Mouse (Mus musculus): Measurements from ENCODE around the gene Selenop. TPM values are rescaled to one million over a fixed set of nuclear protein-coding genes. Genes with fewer than 3 reads are reported as not detected.
"Not testable (repeated sequence)": the region's sequence is repeated elsewhere in the genome, so short reads cannot be mapped to it uniquely, and the experiment has no call there.

Selenop gene
- 37.3 TPM for polyA plus RNA-seq (2021)

GRCm38 (mm10) chr15:3268247-3268646 is at the start of gene Selenop:
Gene Selenop (plus strand): TSS chr15:3268547.
- TF ChIP-seq CTCF (IDR thresholded peaks at IDR 0.05), result no peak
- in situ Hi-C loops (cut with MboI; ENCODE audit: low pct_unique_long_range_greater_than_20kb), result no loop called here
- ChIA-PET CTCF (no interaction called here), POLR2A (no interaction called here)
- ATAC-seq (no peak), DNase-seq (ENCODE audit: low read depth, low spot score) (no peak)
- no peaks in the 10 kb centered on the region for H3K27me3 ChIP-seq

DNA sequence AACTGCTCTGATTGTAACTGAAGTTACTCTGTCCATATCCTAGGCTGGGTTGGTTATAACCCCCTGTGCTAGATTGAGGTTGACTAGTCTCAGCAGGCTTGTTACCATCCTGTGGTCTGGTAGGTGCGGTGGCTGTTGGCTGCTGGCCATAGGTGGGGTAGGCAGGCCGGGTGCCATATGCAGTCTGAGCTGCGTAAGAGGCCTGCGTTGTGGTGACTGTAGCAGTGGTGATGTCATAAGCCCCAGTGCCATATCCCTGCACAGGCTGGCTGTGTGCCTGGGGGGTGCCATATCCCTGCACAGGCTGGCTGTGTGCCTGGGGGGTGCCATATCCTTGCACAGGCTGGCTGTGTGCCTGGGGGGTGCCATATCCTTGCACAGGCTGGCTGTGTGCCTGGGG is 49.7 kb upstream of the Selenop start:
- in situ Hi-C loops (cut with MboI; ENCODE audit: low pct_unique_long_range_greater_than_20kb), result loop anchor here (25.0 kb wide), 1 partner anchor 694 kb away; no protein-coding TSS in a partner anchor
- DNase-seq (ENCODE audit: low read depth, low spot score); POLR2A ChIA-PET; CTCF ChIA-PET; ATAC-seq; H3K27me3 ChIP-seq: not testable (repeated sequence)

GRCm38 (mm10) chr15:3222803-3223437 is 45.4 kb upstream of the Selenop start:
- in situ Hi-C loops (cut with MboI; ENCODE audit: low pct_unique_long_range_greater_than_20kb), result loop anchor here (25.0 kb wide), 1 partner anchor 689 kb away; no protein-coding TSS in a partner anchor
- ATAC-seq, result no peak
- ChIA-PET CTCF (no interaction called here), POLR2A (no interaction called here)
- no peak for DNase-seq (ENCODE audit: low read depth, low spot score)
- no peak for TF ChIP-seq CTCF (IDR thresholded peaks at IDR 0.05)
- no peaks in the 10 kb centered on the region for H3K27me3 ChIP-seq

- in situ Hi-C loops (cut with MboI; ENCODE audit: low pct_unique_long_range_greater_than_20kb), result no loop called here
- ChIA-PET POLR2A (no interaction called here), CTCF (interaction anchor here (1.1 to 2.7 kb wide), 4 partner anchors 10 to 49 kb away, joined by 4 to 12 read pairs (median 6); no protein-coding TSS in a partner anchor)
- DNase-seq (ENCODE audit: low read depth, low spot score) (no peak), ATAC-seq (no peak)
- TF ChIP-seq CTCF (IDR thresholded peaks at IDR 0.05), result no peak
- no peaks in the 10 kb centered on the region for H3K27me3 ChIP-seq
These were observed 41.8 kb upstream of the Selenop start for GRCm38 (mm10) chr15:3226573-3226972.

DNA sequence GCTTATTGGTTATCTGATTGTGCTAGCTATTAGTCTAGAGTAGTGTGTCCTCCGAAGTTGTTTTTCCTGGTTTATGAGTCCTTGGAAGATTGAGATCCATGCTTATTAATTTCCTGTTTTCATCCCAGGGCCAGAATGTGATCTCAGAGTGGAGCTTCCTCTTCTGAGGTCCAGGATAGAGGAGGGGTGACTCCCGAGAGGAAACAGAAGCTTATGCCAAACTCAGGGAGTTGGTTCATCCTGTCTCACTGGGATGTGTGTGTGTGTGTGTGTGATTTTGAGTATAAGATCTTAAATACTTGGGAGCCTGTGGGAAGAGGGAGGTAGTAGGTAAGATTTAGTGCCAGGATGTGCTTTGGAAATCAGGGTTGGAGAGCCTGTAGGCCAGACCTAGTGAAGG is 40.2 kb upstream of the Selenop start:
- no peak for TF ChIP-seq CTCF (IDR thresholded peaks at IDR 0.05)
- DNase-seq (ENCODE audit: low read depth, low spot score) (no peak), ATAC-seq (no peak)
- ChIA-PET CTCF (interaction anchor here (1.0 to 2.7 kb wide), 8 partner anchors 8 to 53 kb away, joined by 3 to 12 read pairs (median 4); no protein-coding TSS in a partner anchor), POLR2A (no interaction called here)
- in situ Hi-C loops (cut with MboI; ENCODE audit: low pct_unique_long_range_greater_than_20kb), result no loop called here
- H3K27me3 ChIP-seq, result no peaks in the 10 kb centered on the region

GRCm38 (mm10) chr15:3228990-3229389 is 39.4 kb upstream of the Selenop start:
- no peak for ATAC-seq
- ChIA-PET CTCF (interaction anchor here (1.2 to 2.2 kb wide), 5 partner anchors 8 to 53 kb away, joined by 3 to 7 read pairs (median 4); no protein-coding TSS in a partner anchor), POLR2A (no interaction called here)
- no peaks in the 10 kb centered on the region for H3K27me3 ChIP-seq
- no peak for TF ChIP-seq CTCF (IDR thresholded peaks at IDR 0.05)
- in situ Hi-C loops (cut with MboI; ENCODE audit: low pct_unique_long_range_greater_than_20kb), result no loop called here
- no peak for DNase-seq (ENCODE audit: low read depth, low spot score)

DNA sequence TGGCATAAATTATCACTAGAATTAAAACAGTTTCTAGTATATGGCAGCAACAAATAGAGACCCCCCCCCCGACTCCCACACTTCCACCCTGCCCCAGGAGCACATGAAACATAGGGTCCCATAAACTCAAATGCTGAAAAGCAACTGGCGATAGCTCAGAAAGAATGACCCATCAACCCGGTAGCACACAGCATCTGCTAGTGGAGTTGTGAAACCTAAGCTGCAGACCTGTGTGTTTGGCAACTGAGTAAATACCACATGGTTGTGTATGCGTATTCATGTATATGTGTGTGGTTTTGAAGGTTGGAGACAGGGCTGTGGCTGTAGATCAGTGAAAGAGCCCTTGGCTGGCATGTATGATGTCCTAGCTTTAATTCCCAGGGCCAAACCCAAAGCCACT is 37.3 kb upstream of the Selenop start:
- no peak for ATAC-seq
- DNase-seq (ENCODE audit: low read depth, low spot score), result no peak
- POLR2A ChIA-PET, result no interaction called here
- in situ Hi-C loops (cut with MboI; ENCODE audit: low pct_unique_long_range_greater_than_20kb), result no loop called here
- CTCF ChIA-PET, result interaction anchor here (1.3 to 1.6 kb wide), 2 partner anchors 10 to 20 kb away, joined by 3 to 4 read pairs; no protein-coding TSS in a partner anchor
- H3K27me3 ChIP-seq, result no peaks in the 10 kb centered on the region
- TF ChIP-seq CTCF (IDR thresholded peaks at IDR 0.05), result no peak

DNA sequence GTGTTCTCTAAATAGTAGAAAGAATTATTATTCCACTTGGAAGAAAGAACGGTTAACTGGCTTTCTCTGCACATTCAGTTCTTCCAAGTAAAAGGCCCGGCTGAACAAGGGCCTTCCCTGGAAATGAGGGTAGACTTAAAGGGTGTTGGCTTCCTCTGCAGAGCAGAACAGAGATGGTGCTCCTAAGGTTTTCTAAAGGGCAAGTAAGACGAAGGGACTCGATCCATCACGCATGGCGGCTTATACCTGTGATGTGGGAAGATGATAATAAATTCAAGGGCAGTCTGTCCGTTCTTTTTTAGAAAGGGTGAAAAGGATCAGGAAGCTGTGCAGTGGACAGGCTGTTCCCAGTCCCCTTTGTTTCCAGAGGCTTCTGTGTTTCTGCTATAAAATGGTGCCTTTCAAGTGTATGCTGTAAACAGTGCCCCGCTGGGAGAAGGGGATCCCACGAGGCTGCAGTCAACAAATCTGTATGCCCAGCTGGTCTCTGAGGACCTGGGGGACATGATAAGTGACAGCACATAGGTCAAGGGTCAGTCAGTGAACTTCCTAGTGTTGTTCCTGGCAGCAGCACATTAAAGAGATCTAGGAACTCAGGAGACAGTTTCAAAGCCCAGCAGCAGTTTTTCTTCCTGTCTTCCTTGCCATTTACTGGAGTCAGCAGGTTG is 36.0 kb upstream of the Selenop start:
- H3K27me3 ChIP-seq, result no peaks in the 10 kb centered on the region
- ATAC-seq (no peak), DNase-seq (ENCODE audit: low read depth, low spot score) (no peak)
- in situ Hi-C loops (cut with MboI; ENCODE audit: low pct_unique_long_range_greater_than_20kb), result no loop called here
- no peak for TF ChIP-seq CTCF (IDR thresholded peaks at IDR 0.05)
- CTCF ChIA-PET, result no interaction called here
- POLR2A ChIA-PET, result no interaction called here

GRCm38 (mm10) chr15:3233837-3234551 is 34.4 kb upstream of the Selenop start:
- ATAC-seq (no peak), DNase-seq (ENCODE audit: low read depth, low spot score) (no peak)
- POLR2A ChIA-PET, result no interaction called here
- TF ChIP-seq CTCF (IDR thresholded peaks at IDR 0.05), result no peak
- H3K27me3 ChIP-seq, result no peaks in the 10 kb centered on the region
- CTCF ChIA-PET, result no interaction called here
- in situ Hi-C loops (cut with MboI; ENCODE audit: low pct_unique_long_range_greater_than_20kb), result no loop called here

GRCm38 (mm10) chr15:3236338-3236737 is 32.0 kb upstream of the Selenop start:
- ChIA-PET POLR2A (no interaction called here), CTCF (interaction anchor here (1.4 to 3.6 kb wide), 2 partner anchors 9 to 12 kb away, joined by 3 to 12 read pairs; no protein-coding TSS in a partner anchor)
- no peaks in the 10 kb centered on the region for H3K27me3 ChIP-seq
- no peak for ATAC-seq
- TF ChIP-seq CTCF (IDR thresholded peaks at IDR 0.05), result no peak
- in situ Hi-C loops (cut with MboI; ENCODE audit: low pct_unique_long_range_greater_than_20kb), result no loop called here
- DNase-seq (ENCODE audit: low read depth, low spot score), result no peak

GRCm38 (mm10) chr15:3237963-3238362 is 30.4 kb upstream of the Selenop start:
- in situ Hi-C loops (cut with MboI; ENCODE audit: low pct_unique_long_range_greater_than_20kb), result no loop called here
- ChIA-PET POLR2A (no interaction called here), CTCF (interaction anchor here (3.6 kb wide), 1 partner anchor 11 kb away, joined by 12 read pairs; no protein-coding TSS in a partner anchor)
- ATAC-seq (no peak), DNase-seq (ENCODE audit: low read depth, low spot score) (no peak)
- TF ChIP-seq CTCF (IDR thresholded peaks at IDR 0.05), result no peak
- no peaks in the 10 kb centered on the region for H3K27me3 ChIP-seq

GRCm38 (mm10) chr15:3245036-3245435 is 23.3 kb upstream of the Selenop start:
- ATAC-seq, result not testable (repeated sequence)

More at GRCm38 (mm10) chr15:3245036-3245435, 23.3 kb upstream of the Selenop start:
- POLR2A ChIA-PET; in situ Hi-C loops (cut with MboI; ENCODE audit: low pct_unique_long_range_greater_than_20kb); DNase-seq (ENCODE audit: low read depth, low spot score); CTCF ChIA-PET; H3K27me3 ChIP-seq: not testable (repeated sequence)
